Mouse (Mus musculus) Muller cell, postnatal 12 days (primary cell): ENCODE measurements around the gene Mmp21.
A peak's percentile ranks its signal among the peaks of the same experiment; 100 is the strongest.
"Not testable (repeated sequence)": the region's sequence is repeated elsewhere in the genome, so short reads cannot be mapped to it uniquely, and the experiment has no call there.

Experiments used
- DNase-seq: peaks from one replicate; pipeline ENCODE4 v3.0.0-alpha.2; 2015; ENCODE audit errors: inconsistent ontology term

The Mmp21 gene

GRCm38 (mm10) chr7:133679961-133680360 is at the start of gene Mmp21:
Mmp21 (minus strand) TSS chr7:133680061.
- DNase-seq = no peak

- no peak for DNase-seq
Measured at GRCm38 (mm10) chr7:133729351-133729750, 49.5 kb upstream of the Mmp21 start.

- DNase-seq = no peak
Measured at GRCm38 (mm10) chr7:133727027-133727426, 47.2 kb upstream of the Mmp21 start.

- DNase-seq = no peak
Measured at GRCm38 (mm10) chr7:133725571-133725970, 45.7 kb upstream of the Mmp21 start.

- peak; percentile 35 for DNase-seq
Measured at GRCm38 (mm10) chr7:133724844-133725243, 45.0 kb upstream of the Mmp21 start.

GRCm38 (mm10) chr7:133720616-133721015 is 40.8 kb upstream of the Mmp21 start:
- peak; percentile 97 for DNase-seq

GRCm38 (mm10) chr7:133718580-133718979 is 38.7 kb upstream of the Mmp21 start:
- DNase-seq = no peak

- DNase-seq = no peak
Measured at GRCm38 (mm10) chr7:133715387-133715786, 35.5 kb upstream of the Mmp21 start.

- DNase-seq = no peak
Measured at GRCm38 (mm10) chr7:133707301-133707700, 27.4 kb upstream of the Mmp21 start.

GRCm38 (mm10) chr7:133703906-133704305 is 24.0 kb upstream of the Mmp21 start:
- DNase-seq = no peak

- DNase-seq = no peak
Measured at GRCm38 (mm10) chr7:133702333-133702732, 22.5 kb upstream of the Mmp21 start.

- DNase-seq = no peak
Measured at GRCm38 (mm10) chr7:133701366-133701765, 21.5 kb upstream of the Mmp21 start.

- DNase-seq = no peak
Measured at GRCm38 (mm10) chr7:133699885-133700284, 20.0 kb upstream of the Mmp21 start.

- no peak for DNase-seq
Measured at GRCm38 (mm10) chr7:133698021-133698709, 18.3 kb upstream of the Mmp21 start.

GRCm38 (mm10) chr7:133685644-133686043 is 5.8 kb upstream of the Mmp21 start:
- not testable (repeated sequence) for DNase-seq

GRCm38 (mm10) chr7:133684701-133685100 is 4.8 kb upstream of the Mmp21 start:
- DNase-seq = no peak

GRCm38 (mm10) chr7:133684110-133684509 is 4.2 kb upstream of the Mmp21 start:
- no peak for DNase-seq

- no peak for DNase-seq
Measured at GRCm38 (mm10) chr7:133683626-133684025, 3.8 kb upstream of the Mmp21 start.

GRCm38 (mm10) chr7:133679439-133679838 is 422 bp downstream of the Mmp21 start:
- DNase-seq = peak; percentile 27

- no peak for DNase-seq
Measured at GRCm38 (mm10) chr7:133678716-133679115, 1.1 kb downstream of the Mmp21 start.

- no peak for DNase-seq
Measured at GRCm38 (mm10) chr7:133676002-133676401, 3.9 kb downstream of the Mmp21 start.

- DNase-seq = no peak
Measured at GRCm38 (mm10) chr7:133670846-133671245, 9.0 kb downstream of the Mmp21 start.

- DNase-seq = no peak
Measured at GRCm38 (mm10) chr7:133669946-133670345, 9.9 kb downstream of the Mmp21 start.

- no peak for DNase-seq
Measured at GRCm38 (mm10) chr7:133669071-133669470, 10.8 kb downstream of the Mmp21 start.
